Mouse (Mus musculus) CH12F3 (cell line): ENCODE results near the gene Sec16a.
"Not testable (repeated sequence)": the region's sequence is repeated elsewhere in the genome, so short reads cannot be mapped to it uniquely, and the experiment has no call there.

Source experiments
- in situ Hi-C: fragments of 300-500 bp; cut with MboI; formaldehyde crosslinking; loops from 2 replicates; pipeline ENCODE4 v1.14.3; 2020; ENCODE audit warnings: low sequenced_read_pairs

Gene Sec16a

GRCm38 (mm10) chr2:26391617-26392016 is 53.4 kb downstream of the Sec16a start:
- in situ Hi-C loops = no loop called here

- in situ Hi-C loops = no loop called here
Measured at GRCm38 (mm10) chr2:26390954-26391353, 54.1 kb downstream of the Sec16a start.

GRCm38 (mm10) chr2:26389154-26389690 is 55.8 kb downstream of the Sec16a start, which contains the start of the genes Entr1 and Pmpca:
Gene Entr1 (minus strand): TSS chr2:26389316.
Gene Pmpca (plus strand): TSS chr2:26389339.
- in situ Hi-C loops = no loop called here

- in situ Hi-C loops = no loop called here
Measured at GRCm38 (mm10) chr2:26388682-26389153, 56.3 kb downstream of the Sec16a start.

- in situ Hi-C loops = no loop called here
Measured at GRCm38 (mm10) chr2:26387713-26388112, 57.3 kb downstream of the Sec16a start.

GRCm38 (mm10) chr2:26380871-26381270 is 64.1 kb downstream of the Sec16a start:
- in situ Hi-C loops = not testable (repeated sequence)

- in situ Hi-C loops = no loop called here
Measured at GRCm38 (mm10) chr2:26380131-26380771, 64.8 kb downstream of the Sec16a start, which contains the start of gene Snapc4. Gene Snapc4 (minus strand): TSS chr2:26380653.

- in situ Hi-C loops = no loop called here
Measured at GRCm38 (mm10) chr2:26372396-26372795, 72.6 kb downstream of the Sec16a start.

GRCm38 (mm10) chr2:26368572-26368971 is 76.4 kb downstream of the Sec16a start:
- in situ Hi-C loops = no loop called here

- in situ Hi-C loops = no loop called here
Measured at GRCm38 (mm10) chr2:26367911-26368310, 77.1 kb downstream of the Sec16a start.

GRCm38 (mm10) chr2:26364738-26365465 is 80.1 kb downstream of the Sec16a start:
- in situ Hi-C loops = no loop called here

- in situ Hi-C loops = no loop called here
Measured at GRCm38 (mm10) chr2:26363481-26363880, 81.5 kb downstream of the Sec16a start.

- in situ Hi-C loops = no loop called here
Measured at GRCm38 (mm10) chr2:26362991-26363390, 82.0 kb downstream of the Sec16a start.

GRCm38 (mm10) chr2:26360772-26361171 is 84.2 kb downstream of the Sec16a start, which contains the start of gene Card9:
Gene Card9 (minus strand): TSS chr2:26360918.
- in situ Hi-C loops = no loop called here

- in situ Hi-C loops = no loop called here
Measured at GRCm38 (mm10) chr2:26359983-26360382, 85.0 kb downstream of the Sec16a start.
